8 mouse cellular contexts compared by ENCODE assay signal in genomic region chr3:68573226-68573624, GRCm38 (mm10).
DNase-seq lines count a peak whose midpoint lies in the region; ATAC-seq lines count a peak whose summit lies in the region.
"Had no signal": no experiment of that assay in that cellular context is flagged by ENCODE, and none has a peak within 500 bp of the region (broad histone marks: within the 10 kb centered on the region; RNA-seq: fewer than 3 reads in every experiment).

No protein-coding gene starts in this region.

- H3K36me3 ChIP-seq in forebrain, embryonic 13.5 days (ENCODE audit: poor library complexity, severe bottlenecking) = no peaks in the 10 kb centered on the region
- no peaks in the 10 kb centered on the region for H3K36me3 ChIP-seq in lung, embryonic 16.5 days (ENCODE audit: control insufficient read depth, insufficient read depth, low read length)

- H3K4me1 ChIP-seq in forebrain, embryonic 13.5 days = peaks cover 57% of the 10 kb centered on the region
- H3K4me1 ChIP-seq in lung, embryonic 16.5 days (replicated peaks; ENCODE audit: control insufficient read depth, insufficient read depth, low read length) = peaks cover 29% of the 10 kb centered on the region

- 48% methylated on average over 3 of the region's 3 CpGs for WGBS in forebrain, embryonic 13.5 days
- WGBS in lung, embryonic 16.5 days = 49% methylated on average over 3 of the region's 3 CpGs

- H3K9me3 ChIP-seq in forebrain, embryonic 13.5 days (replicated peaks) = no peaks in the 10 kb centered on the region
- H3K9me3 ChIP-seq in lung, embryonic 16.5 days (ENCODE audit: control insufficient read depth, low read length) = no peaks in the 10 kb centered on the region

- peak overlapping the region; percentile 63 for H3K4me2 ChIP-seq in forebrain, embryonic 13.5 days
- no peak overlapping the region for H3K4me2 ChIP-seq in lung, embryonic 16.5 days (ENCODE audit: low read depth, low read length)

- peak overlapping the region; percentile 98 for H3K27ac ChIP-seq in forebrain, embryonic 13.5 days
- H3K27ac ChIP-seq in lung, embryonic 16.5 days (ENCODE audit: low read length) = peak overlapping the region; percentile 68

- peak overlapping the region; percentile 70 for H3K9ac ChIP-seq in forebrain, embryonic 13.5 days
- H3K9ac ChIP-seq in lung, embryonic 16.5 days (ENCODE audit: low read length) = no peak overlapping the region

- H3K4me3 ChIP-seq in forebrain, embryonic 13.5 days = peak overlapping the region; percentile 48
- no peak overlapping the region for H3K4me3 ChIP-seq in lung, embryonic 16.5 days (ENCODE audit: low read length)

- no peaks in the 10 kb centered on the region for H3K27me3 ChIP-seq in forebrain, embryonic 13.5 days
- no peaks in the 10 kb centered on the region for H3K27me3 ChIP-seq in lung, embryonic 16.5 days (ENCODE audit: control insufficient read depth, insufficient read depth, low read depth, low read length)
- H3K27me3 ChIP-seq: Patski had no signal

- DNase-seq in right cerebral cortex, postnatal 10 days (ENCODE audit: low spot score in 2 of 2) = peak; percentile 38 to 55
- DNase-seq in right cerebral cortex, postnatal 4 days = no peak
- DNase-seq in ovary, adult 18-20 months (ENCODE audit: low spot score) = no peak
- no peak for DNase-seq in T-cell, adult 2 months (ENCODE audit: low spot score)

- ATAC-seq in forebrain, embryonic 13.5 days = no peak
- ATAC-seq in lung, embryonic 16.5 days (ENCODE audit: low read depth) = peak; percentile 53; the same call in 1 of the 2 replicates
- ATAC-seq in megakaryocyte, adult 5-6 weeks (ENCODE audit: poor library complexity, severe bottlenecking) = no peak
- ATAC-seq: Patski had no signal

Comparison
In these comparisons a context has a peak if more than half of its experiments do, and no peak if none do; other contexts are left out.
1. DNase-seq: peak in right cerebral cortex, postnatal 10 days (2 of 2); none in right cerebral cortex, postnatal 4 days (single experiment), ovary, adult 18-20 months (single experiment) and T-cell, adult 2 months (single experiment).